Mouse (Mus musculus) bone marrow, adult 2 months (tissue): ENCODE data around the gene Fancd2.

ENCODE experiments used
- CTCF ChIP-seq: fragments of 200-500 bp; IDR thresholded peaks from 2 replicates; pipeline ENCODE4 v1.5.1; 2011; ENCODE audit warnings: low read length, control low read depth; ENCODE audit not compliant: control insufficient read depth, insufficient read depth
- POLR2A ChIP-seq: fragments of 200-500 bp; IDR thresholded peaks from 2 replicates; pipeline ENCODE4 v1.6.1; 2011; ENCODE audit warnings: low read depth, mild to moderate bottlenecking, control low read depth, low read length, borderline replicate concordance; ENCODE audit not compliant: control insufficient read depth

DNA sequence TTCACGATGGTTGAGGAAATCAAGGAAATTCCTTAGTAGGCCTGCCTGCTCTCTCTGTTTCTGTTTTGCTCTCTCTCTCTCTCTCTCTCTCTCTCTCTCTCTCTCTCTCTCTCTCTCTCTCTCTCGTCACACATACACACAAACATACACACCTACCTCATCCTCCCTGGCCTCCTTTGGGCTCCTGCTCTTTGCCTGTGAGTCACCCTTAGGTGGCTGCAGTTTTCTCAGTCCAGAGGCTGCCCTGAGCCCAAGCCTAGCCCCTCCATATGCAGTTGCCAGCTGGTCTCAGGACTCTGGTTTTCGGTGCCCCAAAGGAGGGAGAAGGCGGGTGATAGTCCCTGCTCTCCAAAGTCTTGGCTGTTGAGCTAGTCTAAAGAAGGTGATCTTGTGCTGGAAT is 111.5 kb downstream of the Fancd2 start:
- TF ChIP-seq CTCF, result no peak
- TF ChIP-seq POLR2A, result no peak
